Mouse (Mus musculus): Measurements from ENCODE around the gene Il1rn. TPM values are rescaled to one million over a fixed set of nuclear protein-coding genes. Genes with fewer than 3 reads are reported as not detected.
A peak's percentile ranks its signal among the peaks of the same experiment; 100 is the strongest.

The Il1rn gene
- polyA plus RNA-seq, 1 experiment from 2014 or later, result 1.9 TPM

DNA sequence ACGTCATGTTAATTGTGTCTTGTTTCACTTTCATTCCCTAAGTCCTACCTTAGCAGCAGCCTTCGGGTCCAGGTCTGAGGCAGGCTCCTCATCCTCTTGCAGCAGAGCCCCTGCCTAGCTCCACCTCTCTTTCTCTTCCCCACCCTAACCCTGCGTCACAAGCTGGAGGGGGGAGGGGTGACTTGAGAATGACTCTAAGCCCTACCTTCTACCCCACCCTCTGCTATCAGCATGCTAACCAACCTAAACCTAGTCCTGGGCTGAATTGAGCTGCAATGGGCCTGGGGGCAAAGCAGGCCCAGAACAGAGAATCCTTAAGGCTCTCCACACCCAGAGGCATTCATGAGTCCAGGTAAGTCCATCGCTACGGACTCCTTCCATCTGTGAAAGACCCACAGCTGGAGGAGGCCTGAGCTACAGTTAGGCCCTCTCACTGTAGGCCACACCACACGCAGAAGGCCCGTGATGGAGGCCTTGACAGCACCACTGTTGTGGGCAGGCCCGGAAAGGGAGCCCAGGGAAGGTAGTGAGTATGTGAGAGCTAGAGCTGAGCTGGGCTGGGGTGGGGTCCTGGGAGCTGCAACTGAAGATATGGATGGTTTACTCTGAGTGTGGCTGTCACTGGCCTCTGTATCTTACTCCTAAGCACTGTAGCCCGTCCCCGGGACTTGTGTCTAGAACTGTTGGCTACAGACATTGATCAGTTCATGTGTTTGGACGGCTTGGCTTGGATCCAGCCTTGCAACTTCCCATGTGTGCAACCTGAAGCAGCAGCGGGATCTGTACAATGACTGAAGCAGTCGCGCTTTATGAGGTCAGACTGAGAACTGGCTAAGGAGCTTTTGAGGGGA is 48.7 kb downstream of the Il1rn start:
- Histone ChIP-seq H3K36me3 (ENCODE audit: control insufficient read depth, insufficient read depth, low read length) (no peaks in the 10 kb centered on the region), H3K27me3 (ENCODE audit: control insufficient read depth, insufficient read depth, low read length) (no peaks in the 10 kb centered on the region), H3K4me2 (replicated peaks; ENCODE audit: low read depth, low read length) (no peak overlapping the region), H3K4me3 (ENCODE audit: low read depth, low read length) (no peak overlapping the region), H3K9ac (replicated peaks; ENCODE audit: low read depth, low read length) (no peak overlapping the region), H3K4me1 (ENCODE audit: control insufficient read depth, insufficient read depth, low read length) (no peaks in the 10 kb centered on the region), H3K9me3 (ENCODE audit: control insufficient read depth, low read depth, low read length) (no peaks in the 10 kb centered on the region), H3K27ac (ENCODE audit: low read length) (no peak overlapping the region)
- peak; percentile 73 for ATAC-seq (ENCODE audit: insufficient number of reproducible peaks, insufficient read depth, low FRiP score, low read depth)
- WGBS, result 76% methylated on average over 14 of the region's 14 CpGs

DNA sequence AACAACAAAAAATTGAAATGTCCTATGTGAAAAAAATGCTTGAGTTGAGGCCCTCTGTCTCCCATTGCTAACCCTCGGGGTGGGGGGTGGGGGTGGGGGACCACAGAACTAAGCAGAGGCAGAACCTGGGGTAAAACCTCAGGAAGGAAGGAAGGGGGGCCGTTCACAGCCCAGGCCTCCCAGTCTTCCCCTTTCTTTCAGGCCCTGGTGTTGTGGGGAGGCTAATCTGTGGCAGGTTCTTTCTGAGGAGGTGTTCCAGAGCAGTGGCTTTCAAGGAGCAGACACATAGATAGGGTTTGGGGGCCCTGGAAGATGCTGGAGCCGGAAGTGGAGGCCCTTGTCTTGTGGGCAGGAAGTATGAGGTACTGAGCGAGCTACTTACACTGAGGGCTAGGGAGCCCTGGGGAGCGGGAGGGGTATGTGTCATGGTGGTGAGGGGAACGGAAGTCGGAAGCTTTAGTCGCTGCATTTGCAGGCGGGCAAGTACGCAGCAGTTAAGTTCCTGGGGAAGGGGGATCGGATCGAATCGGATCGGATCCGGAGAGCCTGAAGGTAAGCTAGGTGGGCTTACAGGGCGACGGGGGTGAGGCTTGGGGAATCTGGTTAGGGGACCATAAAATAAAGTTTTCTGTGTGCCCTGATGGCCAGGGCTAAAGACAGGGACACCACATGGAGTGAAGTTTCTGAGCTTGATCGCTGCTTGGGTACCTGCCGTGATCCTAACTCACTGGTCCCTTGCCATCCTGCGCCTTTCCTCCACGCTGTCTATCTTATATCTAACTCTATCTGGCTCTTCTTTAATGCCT is 49.7 kb downstream of the Il1rn start:
- H3K27me3 ChIP-seq (ENCODE audit: control insufficient read depth, insufficient read depth, low read length), result no peaks in the 10 kb centered on the region
- 82% methylated on average over 21 of the region's 21 CpGs for WGBS
- no peak overlapping the region for H3K27ac ChIP-seq (ENCODE audit: low read length)
- no peak overlapping the region for H3K4me3 ChIP-seq (ENCODE audit: low read depth, low read length)
- H3K4me1 ChIP-seq (ENCODE audit: control insufficient read depth, insufficient read depth, low read length), result no peaks in the 10 kb centered on the region
- no peaks in the 10 kb centered on the region for H3K9me3 ChIP-seq (ENCODE audit: control insufficient read depth, low read depth, low read length)
- H3K9ac ChIP-seq (replicated peaks; ENCODE audit: low read depth, low read length), result no peak overlapping the region
- no peaks in the 10 kb centered on the region for H3K36me3 ChIP-seq (ENCODE audit: control insufficient read depth, insufficient read depth, low read length)
- ATAC-seq (ENCODE audit: insufficient number of reproducible peaks, insufficient read depth, low FRiP score, low read depth), result no peak
- no peak overlapping the region for H3K4me2 ChIP-seq (replicated peaks; ENCODE audit: low read depth, low read length)

DNA sequence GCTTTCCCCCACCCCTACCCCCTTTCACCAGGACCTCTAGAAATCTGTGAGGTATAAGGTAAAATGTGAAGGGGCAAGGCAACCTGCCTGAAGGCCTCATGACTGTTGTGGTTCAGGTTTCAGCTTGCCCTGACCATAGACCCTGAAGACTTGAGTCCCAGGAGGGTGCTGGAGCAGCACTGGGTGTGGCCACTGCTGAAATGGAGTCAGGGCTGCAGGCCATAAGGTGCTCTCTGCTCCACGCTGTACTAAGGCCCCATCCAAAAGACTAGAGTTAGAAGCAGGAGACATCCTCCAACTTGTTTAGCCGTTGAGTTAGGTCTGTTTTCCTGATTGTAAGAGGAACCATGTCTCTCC is 50.3 kb downstream of the Il1rn start:
- no peaks in the 10 kb centered on the region for H3K36me3 ChIP-seq (ENCODE audit: control insufficient read depth, insufficient read depth, low read length)
- no peak overlapping the region for H3K4me3 ChIP-seq (ENCODE audit: low read depth, low read length)
- no peak overlapping the region for H3K9ac ChIP-seq (replicated peaks; ENCODE audit: low read depth, low read length)
- H3K27ac ChIP-seq (ENCODE audit: low read length), result no peak overlapping the region
- WGBS, result 85% methylated on average over 2 of the region's 2 CpGs
- H3K4me2 ChIP-seq (replicated peaks; ENCODE audit: low read depth, low read length), result no peak overlapping the region
- no peaks in the 10 kb centered on the region for H3K27me3 ChIP-seq (ENCODE audit: control insufficient read depth, insufficient read depth, low read length)
- no peak for ATAC-seq (ENCODE audit: insufficient number of reproducible peaks, insufficient read depth, low FRiP score, low read depth)
- no peaks in the 10 kb centered on the region for H3K4me1 ChIP-seq (ENCODE audit: control insufficient read depth, insufficient read depth, low read length)
- H3K9me3 ChIP-seq (ENCODE audit: control insufficient read depth, low read depth, low read length), result no peaks in the 10 kb centered on the region

DNA sequence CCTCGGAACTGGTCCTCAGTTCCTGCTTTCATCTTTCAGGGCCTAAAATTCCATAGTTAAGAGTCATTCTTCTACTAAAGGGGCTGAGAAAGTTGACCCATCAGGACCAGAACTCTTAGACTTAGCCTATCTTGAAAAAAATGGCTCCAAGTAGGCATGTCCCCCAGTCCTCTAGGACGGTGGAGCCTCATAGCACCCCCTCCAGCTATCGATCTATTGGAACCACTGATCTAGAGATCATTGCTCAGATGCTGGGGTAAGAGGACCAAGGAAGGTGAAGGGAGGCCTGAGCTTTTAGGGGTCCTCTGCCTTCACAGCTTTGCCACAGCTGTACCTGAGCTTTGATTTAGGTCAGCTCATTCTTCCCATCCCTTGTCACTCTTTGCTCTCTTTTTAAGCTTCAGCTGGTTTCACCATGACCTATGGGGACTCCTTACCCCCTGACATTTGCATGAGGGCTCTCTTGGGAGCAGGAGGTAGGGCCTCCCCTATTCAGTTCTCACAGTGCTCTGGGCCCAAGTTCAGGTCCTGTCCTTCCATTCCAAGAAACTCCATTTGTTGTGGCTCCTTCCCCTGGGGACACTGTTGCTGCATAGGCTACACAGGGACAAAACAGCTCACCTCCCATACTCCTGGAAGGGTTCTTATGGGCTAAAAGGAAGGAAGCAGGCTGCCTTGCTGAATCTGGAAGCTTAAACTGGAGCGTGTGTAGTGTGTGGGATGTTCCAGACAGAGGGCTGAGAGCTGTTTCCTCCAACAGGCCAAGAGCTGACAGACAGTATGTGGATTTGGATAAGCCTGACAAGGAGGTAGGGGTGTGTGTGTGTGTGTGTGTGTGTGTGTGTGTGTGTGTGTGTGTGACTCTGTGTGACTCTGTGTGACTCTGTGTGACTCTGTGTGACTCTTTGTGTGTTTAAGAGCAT is 51.0 kb downstream of the Il1rn start:
- Histone ChIP-seq H3K9me3 (ENCODE audit: control insufficient read depth, low read depth, low read length) (no peaks in the 10 kb centered on the region), H3K27ac (ENCODE audit: low read length) (no peak overlapping the region), H3K4me1 (ENCODE audit: control insufficient read depth, insufficient read depth, low read length) (no peaks in the 10 kb centered on the region), H3K4me2 (replicated peaks; ENCODE audit: low read depth, low read length) (no peak overlapping the region), H3K9ac (replicated peaks; ENCODE audit: low read depth, low read length) (no peak overlapping the region), H3K36me3 (ENCODE audit: control insufficient read depth, insufficient read depth, low read length) (no peaks in the 10 kb centered on the region), H3K4me3 (ENCODE audit: low read depth, low read length) (no peak overlapping the region), H3K27me3 (ENCODE audit: control insufficient read depth, insufficient read depth, low read length) (no peaks in the 10 kb centered on the region)
- WGBS, result 88% methylated on average over 4 of the region's 4 CpGs
- ATAC-seq (ENCODE audit: insufficient number of reproducible peaks, insufficient read depth, low FRiP score, low read depth), result no peak

DNA sequence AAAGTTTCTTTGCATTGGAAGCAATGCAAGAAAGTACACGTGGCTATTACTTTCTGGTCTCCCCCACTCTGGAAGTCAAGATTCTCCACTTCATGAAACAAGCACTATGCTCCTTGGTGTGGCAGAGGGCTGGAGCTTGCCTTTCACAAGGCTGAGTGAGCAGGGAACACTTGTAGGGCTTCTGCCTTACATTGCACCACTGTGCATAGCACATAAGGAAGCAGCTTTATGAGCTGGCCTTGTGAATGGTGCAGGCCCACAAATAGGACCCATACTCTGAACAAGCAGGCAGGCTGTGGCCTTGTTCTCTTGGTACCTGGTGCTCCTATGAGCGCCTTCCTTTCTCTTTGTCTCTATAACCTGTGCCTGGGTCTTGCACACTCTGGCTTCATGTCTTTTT is 56.6 kb downstream of the Il1rn start:
- Histone ChIP-seq H3K4me1 (ENCODE audit: control insufficient read depth, insufficient read depth, low read length) (no peaks in the 10 kb centered on the region), H3K27ac (ENCODE audit: low read length) (no peak overlapping the region), H3K9me3 (ENCODE audit: control insufficient read depth, low read depth, low read length) (no peaks in the 10 kb centered on the region), H3K36me3 (ENCODE audit: control insufficient read depth, insufficient read depth, low read length) (no peaks in the 10 kb centered on the region), H3K4me2 (replicated peaks; ENCODE audit: low read depth, low read length) (no peak overlapping the region), H3K27me3 (ENCODE audit: control insufficient read depth, insufficient read depth, low read length) (no peaks in the 10 kb centered on the region), H3K4me3 (ENCODE audit: low read depth, low read length) (no peak overlapping the region), H3K9ac (replicated peaks; ENCODE audit: low read depth, low read length) (no peak overlapping the region)
- no peak for ATAC-seq (ENCODE audit: insufficient number of reproducible peaks, insufficient read depth, low FRiP score, low read depth)
- WGBS, result 69% methylated on average over 2 of the region's 2 CpGs

DNA sequence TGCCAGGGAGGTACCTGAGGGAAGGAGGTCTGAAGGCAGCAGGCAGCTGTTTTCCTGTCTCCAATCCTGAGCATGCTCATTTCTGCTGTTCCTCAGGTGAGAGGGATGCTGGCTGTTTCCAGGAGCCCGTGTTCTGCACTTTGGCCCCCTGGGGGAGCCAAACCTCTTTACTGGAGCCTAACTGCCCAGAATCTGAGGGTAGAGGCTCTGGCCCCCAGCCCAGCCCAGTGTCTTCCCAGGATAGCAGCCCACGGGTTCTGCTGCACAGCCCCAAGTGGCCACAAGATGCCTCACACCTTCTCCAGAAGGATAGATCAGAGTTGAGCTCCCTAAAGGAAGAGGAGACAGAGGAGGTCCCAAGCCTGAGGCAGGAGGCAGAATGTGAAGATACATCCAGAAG is 60.5 kb downstream of the Il1rn start:
- WGBS, result 16% methylated on average over 2 of the region's 2 CpGs
- Histone ChIP-seq H3K4me3 (ENCODE audit: low read depth, low read length) (no peak overlapping the region), H3K4me2 (replicated peaks; ENCODE audit: low read depth, low read length) (no peak overlapping the region), H3K27me3 (ENCODE audit: control insufficient read depth, insufficient read depth, low read length) (no peaks in the 10 kb centered on the region), H3K4me1 (ENCODE audit: control insufficient read depth, insufficient read depth, low read length) (no peaks in the 10 kb centered on the region), H3K36me3 (ENCODE audit: control insufficient read depth, insufficient read depth, low read length) (no peaks in the 10 kb centered on the region), H3K9me3 (ENCODE audit: control insufficient read depth, low read depth, low read length) (no peaks in the 10 kb centered on the region), H3K27ac (ENCODE audit: low read length) (no peak overlapping the region), H3K9ac (replicated peaks; ENCODE audit: low read depth, low read length) (no peak overlapping the region)
- ATAC-seq (ENCODE audit: insufficient number of reproducible peaks, insufficient read depth, low FRiP score, low read depth), result no peak

DNA sequence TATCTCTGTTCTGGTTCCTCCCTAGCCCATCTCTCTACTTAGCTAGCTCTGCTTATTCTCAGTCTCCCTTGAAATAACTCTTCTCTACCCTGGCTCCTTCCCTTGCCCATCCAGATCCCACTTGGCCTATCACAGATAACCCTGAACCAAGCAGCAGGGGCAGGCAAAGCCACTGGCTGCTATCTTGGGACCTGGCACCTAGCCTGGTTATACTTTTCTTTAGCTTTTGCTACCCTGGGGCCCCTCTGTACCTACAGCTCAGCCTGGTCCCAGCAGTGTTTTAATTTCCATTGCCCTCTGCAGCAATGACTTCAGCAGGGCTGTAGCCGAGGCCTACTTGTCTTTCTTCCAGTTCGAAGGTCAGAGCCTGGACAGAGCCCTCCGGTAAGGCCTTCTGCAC is 64.1 kb downstream of the Il1rn start:
- whole genome bisulfite sequencing, result 84% methylated on average over 3 of the region's 3 CpGs
- Histone ChIP-seq H3K36me3 (ENCODE audit: control insufficient read depth, insufficient read depth, low read length) (no peaks in the 10 kb centered on the region), H3K9ac (replicated peaks; ENCODE audit: low read depth, low read length) (no peak overlapping the region), H3K4me3 (ENCODE audit: low read depth, low read length) (no peak overlapping the region), H3K4me1 (ENCODE audit: control insufficient read depth, insufficient read depth, low read length) (no peaks in the 10 kb centered on the region), H3K9me3 (ENCODE audit: control insufficient read depth, low read depth, low read length) (no peaks in the 10 kb centered on the region), H3K27me3 (ENCODE audit: control insufficient read depth, insufficient read depth, low read length) (no peaks in the 10 kb centered on the region), H3K4me2 (replicated peaks; ENCODE audit: low read depth, low read length) (no peak overlapping the region), H3K27ac (ENCODE audit: low read length) (no peak overlapping the region)
- ATAC-seq (ENCODE audit: insufficient number of reproducible peaks, insufficient read depth, low FRiP score, low read depth), result no peak

Data from stomach, embryonic 14.5 days (tissue).